8 mouse cellular contexts compared by ENCODE assay signal in the genomic region with DNA sequence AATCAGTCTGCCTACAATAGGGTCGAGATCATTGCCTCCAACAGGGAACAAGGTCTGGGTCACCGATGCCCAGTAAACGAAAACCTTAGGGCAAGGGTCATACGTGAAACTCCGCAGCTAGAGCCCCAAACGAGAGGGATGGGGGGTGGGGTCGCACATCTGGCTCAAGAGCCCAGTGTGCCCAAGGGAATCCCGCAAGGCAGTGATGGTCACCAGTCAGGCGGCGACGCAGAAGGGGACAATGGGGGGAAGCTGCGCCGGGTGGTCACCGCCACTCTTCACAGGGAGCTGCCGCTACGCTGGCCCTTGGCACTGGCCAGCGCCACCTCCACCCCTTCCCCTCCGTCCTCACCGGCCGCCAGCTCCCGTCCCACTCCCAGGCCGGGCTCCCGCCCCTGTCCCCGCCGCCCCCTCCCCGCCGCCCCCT. TPM values are rescaled to one million over a fixed set of nuclear protein-coding genes. Genes with fewer than 3 reads are reported as not detected.
DNase-seq lines count a peak whose midpoint lies in the region; ATAC-seq lines count a peak whose summit lies in the region.

No protein-coding gene starts in this region.

- peak; percentile 53 for ATAC-seq in midbrain, embryonic 16.5 days

- peaks cover 25% of the 10 kb centered on the region for H3K4me1 ChIP-seq in midbrain, embryonic 16.5 days (ENCODE audit: control insufficient read depth, insufficient read depth, low read length)

- WGBS in midbrain, embryonic 16.5 days = under 1% methylated on average over 18 of the region's 27 CpGs

- H3K9ac ChIP-seq in midbrain, embryonic 16.5 days (ENCODE audit: low read depth, low read length) = peak overlapping the region; percentile 91

- intact Hi-C loops in heart, postnatal 36 days (cut with DNase I) = loop anchor here (5.0 kb wide), 2 partner anchors 286 to 366 kb away; partner anchors contain the start of gene Zpr1
- intact Hi-C loops in left cerebral cortex, postnatal 4 days (cut with DNase I) = no loop called here

- peak; percentile 42 for DNase-seq in cerebellum, adult 11 months
- no peak for DNase-seq in cerebellum, adult 18-20 months
- peak; percentile 18 to 21 for DNase-seq in B cell, adult 2 months
- peak; percentile 27 to 43 for DNase-seq in cerebellum, postnatal 4 days (ENCODE audit: low spot score in 2 of 2)
- peak; percentile 34 to 43 for DNase-seq in heart, postnatal 36 days
- DNase-seq in left cerebral cortex, postnatal 4 days = peak; percentile 43
- no peak for DNase-seq in frontal cortex, postnatal 25 days (ENCODE audit: low spot score in 2 of 2)

- H3K27me3 ChIP-seq in midbrain, embryonic 16.5 days (ENCODE audit: control insufficient read depth, insufficient read depth, low read depth, low read length) = no peaks in the 10 kb centered on the region

- peak overlapping the region; percentile 86 for H3K4me2 ChIP-seq in midbrain, embryonic 16.5 days (ENCODE audit: low read length)

- peak overlapping the region; percentile 95 for H3K4me3 ChIP-seq in midbrain, embryonic 16.5 days (ENCODE audit: low read depth, low read length)

- peak overlapping the region; percentile 98 for H3K27ac ChIP-seq in midbrain, embryonic 16.5 days (ENCODE audit: low read length)

- no peaks in the 10 kb centered on the region for H3K9me3 ChIP-seq in midbrain, embryonic 16.5 days (replicated peaks; ENCODE audit: control insufficient read depth, low read length, poor library complexity, severe bottlenecking)

- peaks cover 8% of the 10 kb centered on the region for H3K36me3 ChIP-seq in midbrain, embryonic 16.5 days (ENCODE audit: control insufficient read depth, insufficient read depth, low read length)

RNA-seq across cellular contexts. Expression of gene Pcsk7, which starts 0.5 kb away (rescaled TPM):
- 10 to 100 TPM; 13.5 to 15.6 TPM for total RNA-seq in heart, postnatal 36 days (2021)
- 10 to 100 TPM; 31.0 to 32.1 TPM for total RNA-seq in left cerebral cortex, postnatal 4 days (2021)
- 22.6 and 25.4 TPM in 2 replicates for polyA plus RNA-seq in midbrain, embryonic 16.5 days (2015; fragmentation: Nextera tagmentation; extraction: Ambion mirVana)

RNA-seq across cellular contexts. Expression of gene Rnf214, which starts 0.9 kb away (rescaled TPM):
- total RNA-seq in heart, postnatal 36 days (2021) = 10 to 100 TPM; 35.1 to 36.0 TPM
- 10 to 100 TPM; 97.3 to 97.6 TPM for total RNA-seq in left cerebral cortex, postnatal 4 days (2021)
- polyA plus RNA-seq in midbrain, embryonic 16.5 days (2015; fragmentation: Nextera tagmentation; extraction: Ambion mirVana) = 97.9 and 118 TPM in 2 replicates

RNA-seq across cellular contexts. Expression of gene Tagln, which starts 30.0 kb away (rescaled TPM):
- total RNA-seq in heart, postnatal 36 days (2021) = 10 to 100 TPM; 71.4 TPM
- total RNA-seq in left cerebral cortex, postnatal 4 days (2021) = 1 to 10 TPM; 5.7 to 6.9 TPM
- polyA plus RNA-seq in midbrain, embryonic 16.5 days (2015; fragmentation: Nextera tagmentation; extraction: Ambion mirVana) = 3.1 and 5.5 TPM in 2 replicates

RNA-seq across cellular contexts. Expression of gene Sidt2, which starts 49.2 kb away (rescaled TPM):
- 10 to 100 TPM; 79.7 to 89.1 TPM for total RNA-seq in heart, postnatal 36 days (2021)
- total RNA-seq in left cerebral cortex, postnatal 4 days (2021) = 10 to 100 TPM; 80.0 to 97.1 TPM
- polyA plus RNA-seq in midbrain, embryonic 16.5 days (2015; fragmentation: Nextera tagmentation; extraction: Ambion mirVana) = 44.7 and 50.0 TPM in 2 replicates

Comparison
In these comparisons a context has a peak if more than half of its experiments do, and no peak if none do; other contexts are left out.
1. DNase-seq: peak in cerebellum, adult 11 months (single experiment), B cell, adult 2 months (2 of 2), cerebellum, postnatal 4 days (2 of 2), heart, postnatal 36 days (2 of 2) and left cerebral cortex, postnatal 4 days (single experiment); none in cerebellum, adult 18-20 months (0 of 2) and frontal cortex, postnatal 25 days (0 of 2).
2. RNA of gene Tagln, which starts 30.0 kb away (total RNA-seq): 71.4 TPM in heart, postnatal 36 days; 5.7 to 6.9 TPM in left cerebral cortex, postnatal 4 days; every median in the first group is over 4 times any median in the second.